Mouse (Mus musculus): Measurements from ENCODE around the gene Stab2. TPM values are rescaled to one million over a fixed set of nuclear protein-coding genes. Genes with fewer than 3 reads are reported as not detected.

The Stab2 gene
- total RNA-seq, 2 experiments from 2014 or later: 0.27 to 0.49 TPM

GRCm38 (mm10) chr10:86992238-86992976 is 15.4 kb downstream of the Stab2 start:
- no peak for DNase-seq (ENCODE audit: low spot score in 2 of 2)

GRCm38 (mm10) chr10:86990666-86991065 is 17.2 kb downstream of the Stab2 start:
- DNase-seq (ENCODE audit: low spot score in 2 of 2): no peak

- DNase-seq (ENCODE audit: low spot score in 2 of 2): no peak
Observed at GRCm38 (mm10) chr10:86989838-86990237, 18.0 kb downstream of the Stab2 start.

- DNase-seq (ENCODE audit: low spot score in 2 of 2): peak in 1 of 2 experiments; percentile 27
Observed at GRCm38 (mm10) chr10:86976001-86976726, 31.7 kb downstream of the Stab2 start.

- no peak for DNase-seq (ENCODE audit: low spot score in 2 of 2)
Observed at GRCm38 (mm10) chr10:86973276-86973675, 34.5 kb downstream of the Stab2 start.

GRCm38 (mm10) chr10:86972503-86972826 is 35.4 kb downstream of the Stab2 start:
- no peak for DNase-seq (ENCODE audit: low spot score in 2 of 2)

- peak; percentile 36 to 68 for DNase-seq (ENCODE audit: low spot score in 2 of 2)
Observed at GRCm38 (mm10) chr10:86971680-86972502, 35.9 kb downstream of the Stab2 start.

GRCm38 (mm10) chr10:86969346-86969745 is 38.5 kb downstream of the Stab2 start:
- no peak for DNase-seq (ENCODE audit: low spot score in 2 of 2)

GRCm38 (mm10) chr10:86961542-86962466 is 46.0 kb downstream of the Stab2 start:
- DNase-seq (ENCODE audit: low spot score in 2 of 2): no peak

- no peak for DNase-seq (ENCODE audit: low spot score in 2 of 2)
Observed at GRCm38 (mm10) chr10:86955299-86955698, 52.5 kb downstream of the Stab2 start.

- DNase-seq (ENCODE audit: low spot score in 2 of 2): no peak
Observed at GRCm38 (mm10) chr10:86952696-86953095, 55.1 kb downstream of the Stab2 start.

GRCm38 (mm10) chr10:86950806-86951205 is 57.0 kb downstream of the Stab2 start:
- DNase-seq (ENCODE audit: low spot score in 2 of 2): no peak

GRCm38 (mm10) chr10:86949886-86950285 is 57.9 kb downstream of the Stab2 start:
- DNase-seq (ENCODE audit: low spot score in 2 of 2): no peak

GRCm38 (mm10) chr10:86947541-86947940 is 60.3 kb downstream of the Stab2 start:
- DNase-seq (ENCODE audit: low spot score in 2 of 2): no peak

- DNase-seq (ENCODE audit: low spot score in 2 of 2): no peak
Observed at GRCm38 (mm10) chr10:86940591-86940990, 67.2 kb downstream of the Stab2 start.

GRCm38 (mm10) chr10:86934376-86934775 is 73.4 kb downstream of the Stab2 start:
- no peak for DNase-seq (ENCODE audit: low spot score in 2 of 2)

- DNase-seq (ENCODE audit: low spot score in 2 of 2): no peak
Observed at GRCm38 (mm10) chr10:86933906-86934305, 73.9 kb downstream of the Stab2 start.

GRCm38 (mm10) chr10:86933180-86933695 is 74.6 kb downstream of the Stab2 start:
- DNase-seq (ENCODE audit: low spot score in 2 of 2): peak in 1 of 2 experiments; percentile 50

GRCm38 (mm10) chr10:86923602-86924001 is 84.2 kb downstream of the Stab2 start:
- DNase-seq (ENCODE audit: low spot score in 2 of 2): no peak

- DNase-seq (ENCODE audit: low spot score in 2 of 2): no peak
Observed at GRCm38 (mm10) chr10:86915595-86915994, 92.2 kb downstream of the Stab2 start.

All from gastrocnemius, postnatal 4 days (tissue).